Mouse (Mus musculus) inflammation-experienced regulatory T-cells, adult 6 months (primary cell): ENCODE measurements around the gene Rnf144a. TPM values are rescaled to one million over a fixed set of nuclear protein-coding genes. Genes with fewer than 3 reads are reported as not detected.
"Not testable (repeated sequence)": the region's sequence is repeated elsewhere in the genome, so short reads cannot be mapped to it uniquely, and the experiment has no call there.

Experiments used
- ATAC-seq: one replicate; pipeline ENCODE4 v1.8.0; 2017
- polyA plus RNA-seq, 3 experiments: library from polyadenylated mRNA; unstranded; fragments of 100-300 nt; shearing (Covaris generic); gene quantifications; one replicate each; pipeline ENCODE4 v1.2.1; 2017

The Rnf144a gene
- 1 to 10 TPM; 1.3 to 4.6 (median 3.6) TPM for polyA plus RNA-seq

DNA sequence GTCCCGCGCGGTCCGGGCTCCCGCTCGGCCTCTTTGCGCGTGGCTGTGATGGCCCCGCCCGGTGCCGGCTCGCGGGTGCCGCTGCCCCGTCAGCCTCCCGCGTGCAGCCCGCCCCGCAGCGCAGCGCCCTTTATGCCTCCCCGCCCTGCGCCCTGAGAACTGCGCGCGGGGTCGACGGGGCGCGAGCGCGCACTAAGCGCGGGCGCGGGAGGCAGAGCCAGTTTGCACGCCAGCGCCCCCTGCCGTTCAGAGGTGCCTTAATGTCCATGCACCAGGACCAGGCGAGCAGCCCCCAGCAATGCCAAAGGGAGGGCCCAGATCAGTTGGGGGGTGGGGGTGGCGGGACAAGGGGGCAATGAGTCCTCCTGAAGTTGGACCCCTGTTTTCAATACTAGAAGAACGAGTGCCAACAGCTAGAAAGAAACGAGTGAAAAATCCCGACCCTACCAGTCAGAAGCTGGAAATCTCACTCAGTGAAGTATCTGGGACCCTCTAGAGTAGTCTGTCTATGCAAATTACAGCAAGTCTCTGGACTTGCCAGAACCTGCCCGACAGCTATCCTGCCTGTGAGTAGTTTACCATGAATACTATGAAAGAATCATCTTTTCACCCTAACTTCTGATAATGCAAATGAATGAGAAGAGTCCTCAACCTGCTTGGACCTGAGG, at the start of gene Rnf144a:
Rnf144a (minus strand) TSS at position 151 of the 668 bp plus-strand sequence.
- peak; percentile 85 for ATAC-seq

GRCm38 (mm10) chr12:26460091-26460490, 45.0 kb upstream of the Rnf144a start:
- no peak for ATAC-seq

DNA sequence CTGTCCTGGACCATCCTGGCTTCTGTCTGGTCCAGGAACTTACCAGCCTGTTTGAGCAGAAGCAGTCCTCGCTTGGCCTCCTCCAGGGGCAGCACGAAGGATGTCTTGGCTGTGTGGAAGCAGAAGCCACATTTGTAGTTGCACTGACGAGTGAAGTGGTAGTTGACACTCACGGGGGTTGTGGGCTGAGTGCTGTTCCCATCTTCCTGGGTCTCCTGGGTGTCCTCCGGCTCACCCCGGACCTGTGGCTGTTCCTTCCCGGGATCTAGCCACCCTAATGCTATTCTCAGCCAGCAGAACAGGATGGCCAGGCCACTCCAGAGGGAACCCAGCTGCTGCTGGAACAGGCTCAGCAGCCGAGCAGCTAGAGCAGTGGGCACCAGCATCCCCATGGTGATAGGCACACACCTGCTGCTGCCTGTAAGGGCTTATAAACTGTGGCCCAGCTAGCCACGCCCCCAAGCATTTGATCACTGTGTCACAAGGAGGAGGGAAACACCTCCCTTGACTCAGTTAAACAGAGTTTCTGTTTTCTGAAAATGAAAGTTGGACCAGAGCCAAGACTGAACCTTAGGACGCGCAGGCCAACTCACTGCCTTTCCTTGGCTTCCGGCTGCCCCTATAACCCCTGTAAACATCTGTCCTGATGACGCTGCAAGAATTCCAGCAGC, 41.1 kb upstream of the Rnf144a start, which contains the start of gene Rsad2:
Rsad2 (minus strand) TSS at position 425 of the 671 bp plus-strand sequence.
- peak; percentile 98 for ATAC-seq

DNA sequence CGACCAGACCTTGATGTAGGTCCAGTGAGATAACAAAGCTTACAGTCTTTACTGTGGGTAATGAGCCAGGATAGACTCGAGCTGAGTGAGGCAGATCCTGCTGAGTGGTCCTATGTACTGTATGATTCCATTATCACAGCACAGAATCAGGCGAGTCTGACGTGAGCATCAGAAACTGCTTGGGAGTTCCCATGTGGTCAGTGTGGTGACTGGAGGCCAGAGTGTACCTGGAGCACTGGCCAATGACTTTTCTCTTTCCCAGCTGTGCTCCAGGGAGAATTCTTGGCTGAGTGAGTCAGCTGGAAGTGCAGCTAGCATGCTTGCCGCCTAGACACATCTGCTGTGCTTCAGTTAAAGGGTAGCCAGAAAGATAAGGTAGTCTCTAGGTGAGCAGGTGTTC, 39.6 kb upstream of the Rnf144a start:
- ATAC-seq: no peak

DNA sequence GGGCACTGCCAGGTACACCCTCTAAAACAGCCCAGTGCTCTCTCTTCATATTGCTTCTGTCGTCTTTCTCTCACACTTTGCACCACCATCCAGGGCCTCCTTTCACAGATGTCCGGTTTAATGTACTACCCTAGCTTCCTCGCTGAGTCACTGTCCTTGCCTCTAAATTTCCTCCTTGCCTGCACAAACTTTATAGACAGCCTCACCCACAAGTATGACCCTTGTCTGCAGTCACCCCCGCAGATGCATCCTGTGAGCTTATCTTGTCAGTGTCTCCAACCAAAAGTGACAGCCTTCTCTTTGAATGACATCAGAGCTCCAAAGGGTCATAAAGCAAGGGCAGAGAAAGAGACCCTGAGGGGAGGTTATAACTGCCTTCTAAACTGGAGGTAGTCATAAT, 37.9 kb upstream of the Rnf144a start:
- ATAC-seq: no peak

- no peak for ATAC-seq
Observed at GRCm38 (mm10) chr12:26451150-26451549, 36.1 kb upstream of the Rnf144a start.

- no peak for ATAC-seq
Observed at GRCm38 (mm10) chr12:26449483-26449882, 34.4 kb upstream of the Rnf144a start.

GRCm38 (mm10) chr12:26446377-26447045, 31.5 kb upstream of the Rnf144a start:
- ATAC-seq: no peak

GRCm38 (mm10) chr12:26444511-26444910, 29.5 kb upstream of the Rnf144a start:
- ATAC-seq: no peak

- peak; percentile 85 for ATAC-seq
Observed at GRCm38 (mm10) chr12:26444054-26444453, 29.0 kb upstream of the Rnf144a start.

DNA sequence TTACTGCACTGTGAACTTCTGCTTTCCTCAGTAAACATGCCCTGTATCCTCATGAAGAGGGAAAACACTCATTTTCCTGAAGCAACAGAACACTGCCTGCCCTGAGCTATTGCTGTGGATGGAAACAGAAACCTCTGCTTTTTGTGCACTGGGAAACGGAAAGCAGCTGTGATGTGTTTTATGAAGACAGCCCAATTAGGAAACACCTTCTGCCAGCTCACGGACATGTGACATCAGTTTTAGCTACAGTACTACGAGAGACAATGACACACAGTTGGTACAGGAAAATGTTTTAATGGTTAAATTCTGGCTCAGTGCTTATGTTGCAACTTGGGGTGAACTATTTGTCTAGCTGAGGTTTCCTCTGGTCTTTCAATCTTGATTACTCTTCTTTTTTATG, 24.3 kb upstream of the Rnf144a start:
- ATAC-seq: peak; percentile 27

DNA sequence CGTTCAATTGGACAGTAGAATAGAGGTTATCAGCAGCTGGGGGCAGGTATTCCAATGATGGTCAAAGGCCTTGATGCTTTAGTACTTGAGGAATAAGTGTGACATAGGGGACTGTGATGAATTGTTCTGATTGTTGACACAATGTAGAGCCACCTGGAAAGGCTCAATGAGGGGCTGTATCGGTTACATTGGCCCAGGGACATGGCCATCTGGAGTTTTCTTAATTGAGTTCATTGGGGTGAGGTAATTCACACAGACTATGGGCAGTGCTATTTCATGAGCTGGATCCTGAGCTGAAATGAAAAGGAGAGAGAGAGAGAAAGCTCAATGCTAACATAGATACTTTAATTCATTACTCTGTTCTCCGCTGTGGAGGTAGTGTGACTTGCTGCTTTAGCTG, 22.9 kb upstream of the Rnf144a start:
- ATAC-seq: no peak

DNA sequence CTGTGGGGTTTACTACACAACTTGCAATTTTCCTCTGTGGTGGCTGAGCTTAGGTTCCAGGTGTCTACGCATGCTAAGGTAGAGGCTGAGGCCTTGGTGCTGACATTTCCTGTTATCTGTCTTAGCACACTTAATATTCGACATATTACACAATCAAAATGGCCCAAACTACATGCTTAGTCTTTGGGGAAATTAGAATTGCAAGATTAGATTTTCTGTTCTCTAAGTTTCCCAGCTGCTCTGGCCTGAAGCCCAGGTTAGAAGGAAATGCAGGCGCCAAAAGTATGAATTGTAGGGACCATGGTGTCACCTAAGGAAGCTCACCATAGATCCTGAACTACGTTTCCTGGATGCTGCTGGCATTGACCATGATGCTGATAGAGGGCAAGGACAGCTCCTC, 21.3 kb upstream of the Rnf144a start:
- ATAC-seq: no peak

- ATAC-seq: not testable (repeated sequence)
Observed at GRCm38 (mm10) chr12:26428771-26429170, 13.7 kb upstream of the Rnf144a start.

- no peak for ATAC-seq
Observed at GRCm38 (mm10) chr12:26424841-26425240, 9.8 kb upstream of the Rnf144a start.

DNA sequence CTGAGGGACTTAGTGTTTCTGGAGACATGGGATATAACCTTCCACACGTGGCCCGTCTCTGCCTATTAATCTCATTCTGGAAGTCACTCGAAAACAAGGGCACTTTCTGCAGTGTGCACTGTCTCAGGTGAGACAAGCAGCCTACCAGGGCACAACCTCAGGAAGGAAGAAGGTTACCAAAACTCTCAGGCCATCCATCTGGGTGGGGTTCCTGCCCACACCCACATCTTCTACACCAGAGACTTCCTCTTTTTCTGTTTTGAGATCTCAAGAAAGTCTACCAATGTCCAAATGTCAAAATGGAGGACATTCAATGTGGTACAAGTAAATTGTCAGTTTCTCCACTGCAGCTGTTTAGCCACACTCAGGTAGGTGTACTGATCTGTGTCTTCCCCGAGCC, 3.3 kb upstream of the Rnf144a start:
- ATAC-seq: no peak

- no peak for ATAC-seq
Observed at GRCm38 (mm10) chr12:26416636-26417295, 1.7 kb upstream of the Rnf144a start.

DNA sequence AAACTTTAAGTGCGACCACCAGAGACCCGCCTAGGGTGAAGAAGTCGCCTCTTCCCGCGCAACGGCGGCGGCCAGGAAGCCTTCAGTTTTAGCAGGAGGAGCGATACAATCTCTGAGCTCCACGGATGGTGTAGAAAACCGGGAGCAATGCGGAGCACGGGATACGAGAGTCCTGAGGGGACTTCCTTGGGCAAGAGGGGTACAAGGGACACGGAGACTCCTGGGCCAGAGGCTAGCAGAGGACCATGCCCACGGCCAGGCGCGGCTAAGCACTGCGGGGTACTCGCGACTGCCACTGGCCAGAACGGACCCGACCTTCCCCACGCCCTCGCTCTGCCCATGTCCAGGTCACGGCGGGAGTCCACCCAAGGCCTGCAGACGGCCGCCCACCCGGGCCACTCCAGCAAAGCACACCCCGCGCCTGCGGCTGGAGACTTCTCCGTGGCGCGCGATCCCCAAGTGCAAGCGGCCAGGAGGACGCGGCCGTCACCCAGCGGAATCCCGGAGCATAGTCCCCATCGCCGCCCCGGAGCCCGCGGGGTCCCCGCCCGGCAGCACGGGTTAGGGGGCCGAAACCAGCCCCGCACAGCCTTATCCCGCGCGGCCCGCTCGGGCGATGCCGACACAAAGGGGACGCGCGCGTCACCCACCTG, 477 bp downstream of the Rnf144a start:
- ATAC-seq: peak; percentile 55

- ATAC-seq: no peak
Observed at GRCm38 (mm10) chr12:26413961-26414411, 1.1 kb downstream of the Rnf144a start.

GRCm38 (mm10) chr12:26412802-26413201, 2.3 kb downstream of the Rnf144a start:
- no peak for ATAC-seq

DNA sequence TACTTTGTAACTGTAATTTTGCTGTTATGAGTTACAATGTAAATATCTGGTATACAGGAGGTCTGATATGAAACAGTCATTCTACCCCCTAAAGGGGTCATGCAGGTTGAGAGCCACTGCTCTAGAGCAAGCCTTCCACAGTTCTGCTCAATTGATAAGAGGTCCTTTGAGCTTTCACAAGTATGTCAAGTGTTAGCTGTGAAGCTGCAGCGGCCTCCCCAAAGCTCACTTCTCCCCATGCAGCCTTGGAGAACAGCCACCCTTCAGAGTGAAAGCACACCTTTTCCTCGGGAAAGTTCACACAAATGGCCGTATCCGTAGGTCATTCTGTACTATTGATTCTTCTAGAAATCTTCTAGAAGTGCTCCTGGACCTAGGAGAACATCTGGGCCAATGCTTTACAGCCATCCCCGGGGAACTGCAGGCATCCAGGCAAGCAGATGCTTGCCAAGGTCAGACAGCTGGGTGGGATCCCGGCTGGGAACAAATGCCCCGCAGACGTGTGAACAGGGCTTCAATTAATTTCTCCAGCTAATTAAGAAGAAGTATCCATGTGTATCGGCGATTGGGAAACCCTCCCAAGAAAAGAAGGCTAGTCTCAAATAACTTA, 3.1 kb downstream of the Rnf144a start:
- no peak for ATAC-seq

GRCm38 (mm10) chr12:26410443-26410842, 4.6 kb downstream of the Rnf144a start:
- ATAC-seq: no peak
